Mouse (Mus musculus) heart, postnatal 10 days (tissue): ENCODE results near the gene Itk. TPM values are rescaled to one million over a fixed set of nuclear protein-coding genes. Genes with fewer than 3 reads are reported as not detected.

ENCODE experiments used
- DNase-seq, 2 experiments: peaks; one replicate each; pipeline ENCODE4 v3.0.0; 2021
- intact Hi-C: fragments of 180-260 bp; cut with DNase I; formaldehyde crosslinking; loops from one replicate; pipeline ENCODE4 v1.15.1; 2025
- total RNA-seq, 2 experiments: library from RNA; stranded (reverse); gene quantifications; 2 replicates each; pipeline ENCODE4 v1.2.3; 2021

Gene Itk
- total RNA-seq, 2 experiments from 2014 or later = 0.50 to 0.86 TPM

GRCm38 (mm10) chr11:46395088-46395487 lies 5.8 kb upstream of the Itk start:
- intact Hi-C loops = no loop called here
- DNase-seq = no peak

GRCm38 (mm10) chr11:46393413-46393812 lies 4.1 kb upstream of the Itk start:
- no peak for DNase-seq
- intact Hi-C loops = no loop called here

GRCm38 (mm10) chr11:46392890-46393289 lies 3.6 kb upstream of the Itk start:
- DNase-seq = no peak
- intact Hi-C loops = no loop called here

DNA sequence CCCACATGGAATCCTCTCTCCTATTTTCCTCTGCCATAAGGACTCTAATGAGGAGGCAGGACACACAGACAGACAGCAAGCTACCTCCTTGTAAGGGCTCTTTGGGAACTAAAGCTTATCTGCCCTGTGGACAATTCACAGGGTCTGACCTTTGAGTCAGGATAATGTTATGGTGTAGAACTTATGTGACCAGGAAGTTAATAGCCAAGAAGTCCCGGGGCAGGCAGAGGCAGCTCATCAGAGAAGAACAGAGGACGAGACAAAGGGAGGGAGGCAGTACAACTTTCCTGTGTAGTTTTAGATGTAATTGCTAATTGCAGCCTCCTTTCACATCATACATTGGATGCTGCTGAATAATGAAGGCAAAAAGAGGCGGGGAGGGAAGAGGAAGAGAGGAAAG lies 1.3 kb upstream of the Itk start:
- DNase-seq = no peak
- intact Hi-C loops = no loop called here

GRCm38 (mm10) chr11:46388438-46388837 lies 877 bp downstream of the Itk start:
- intact Hi-C loops = no loop called here
- DNase-seq = no peak

DNA sequence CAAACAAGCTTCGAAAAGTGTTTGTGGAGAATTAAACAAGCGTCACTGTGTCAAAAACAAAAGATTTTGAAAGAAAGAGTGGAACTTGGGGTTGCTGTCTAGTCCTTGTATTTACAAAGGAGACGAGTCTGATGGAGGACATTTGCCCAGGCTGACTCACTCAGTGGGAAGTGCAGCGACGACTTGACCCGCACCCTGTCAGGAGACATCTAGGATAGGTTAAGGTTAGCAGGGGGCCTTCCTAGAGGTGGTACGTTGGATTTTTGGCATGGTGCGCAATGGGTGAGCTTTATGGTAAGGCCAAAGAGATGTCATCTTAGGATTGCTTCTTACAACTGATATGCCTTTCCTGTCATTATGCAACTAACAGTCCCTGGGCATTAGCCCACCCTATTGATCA lies 2.3 kb downstream of the Itk start:
- DNase-seq = no peak
- intact Hi-C loops = no loop called here

DNA sequence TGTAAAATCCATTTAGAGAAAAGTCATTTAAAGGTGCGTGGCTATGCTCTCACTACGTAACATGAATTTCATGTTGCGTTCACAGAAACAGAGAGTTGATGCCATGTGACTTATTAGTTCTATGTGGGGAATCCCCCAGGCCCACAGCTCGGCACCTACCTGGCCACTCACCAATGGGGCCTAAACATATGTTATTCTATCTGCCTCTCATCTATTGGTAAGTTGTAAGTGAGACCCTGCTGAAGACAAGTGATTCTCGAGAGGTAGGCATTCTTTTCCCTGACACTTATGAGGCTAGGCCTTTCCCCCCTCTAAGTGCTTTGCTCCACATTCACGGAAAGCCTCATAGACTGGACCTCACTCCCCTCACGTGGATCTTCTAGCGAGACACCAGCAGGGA lies 2.8 kb downstream of the Itk start:
- intact Hi-C loops = no loop called here
- DNase-seq = no peak

- intact Hi-C loops = no loop called here
- no peak for DNase-seq
Observed at GRCm38 (mm10) chr11:46384925-46385324, 4.4 kb downstream of the Itk start.

DNA sequence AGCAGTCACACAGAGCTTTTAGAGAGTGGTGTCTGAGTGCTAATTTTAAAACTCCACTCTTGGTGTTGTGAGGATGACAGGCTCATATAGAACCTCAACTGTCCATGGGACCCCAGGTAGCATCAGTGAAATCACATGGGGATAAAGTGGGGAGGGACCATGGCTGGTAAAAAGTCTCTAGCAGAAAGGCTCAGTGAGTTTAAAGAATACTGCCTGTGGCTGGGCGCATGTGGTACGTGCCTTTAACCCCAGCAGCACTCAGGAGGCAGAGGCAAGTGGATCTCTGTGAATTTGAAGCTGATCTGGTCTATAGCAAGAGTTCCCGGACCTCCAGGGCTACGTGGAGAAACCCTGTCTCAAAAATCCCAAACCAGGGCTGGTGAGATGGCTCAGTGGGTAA lies 6.8 kb downstream of the Itk start:
- intact Hi-C loops = no loop called here

GRCm38 (mm10) chr11:46380097-46380675 lies 9.1 kb downstream of the Itk start:
- DNase-seq = no peak
- intact Hi-C loops = no loop called here

More for the DNA sequence above, 6.8 kb downstream of the Itk start:
- no peak for DNase-seq

DNA sequence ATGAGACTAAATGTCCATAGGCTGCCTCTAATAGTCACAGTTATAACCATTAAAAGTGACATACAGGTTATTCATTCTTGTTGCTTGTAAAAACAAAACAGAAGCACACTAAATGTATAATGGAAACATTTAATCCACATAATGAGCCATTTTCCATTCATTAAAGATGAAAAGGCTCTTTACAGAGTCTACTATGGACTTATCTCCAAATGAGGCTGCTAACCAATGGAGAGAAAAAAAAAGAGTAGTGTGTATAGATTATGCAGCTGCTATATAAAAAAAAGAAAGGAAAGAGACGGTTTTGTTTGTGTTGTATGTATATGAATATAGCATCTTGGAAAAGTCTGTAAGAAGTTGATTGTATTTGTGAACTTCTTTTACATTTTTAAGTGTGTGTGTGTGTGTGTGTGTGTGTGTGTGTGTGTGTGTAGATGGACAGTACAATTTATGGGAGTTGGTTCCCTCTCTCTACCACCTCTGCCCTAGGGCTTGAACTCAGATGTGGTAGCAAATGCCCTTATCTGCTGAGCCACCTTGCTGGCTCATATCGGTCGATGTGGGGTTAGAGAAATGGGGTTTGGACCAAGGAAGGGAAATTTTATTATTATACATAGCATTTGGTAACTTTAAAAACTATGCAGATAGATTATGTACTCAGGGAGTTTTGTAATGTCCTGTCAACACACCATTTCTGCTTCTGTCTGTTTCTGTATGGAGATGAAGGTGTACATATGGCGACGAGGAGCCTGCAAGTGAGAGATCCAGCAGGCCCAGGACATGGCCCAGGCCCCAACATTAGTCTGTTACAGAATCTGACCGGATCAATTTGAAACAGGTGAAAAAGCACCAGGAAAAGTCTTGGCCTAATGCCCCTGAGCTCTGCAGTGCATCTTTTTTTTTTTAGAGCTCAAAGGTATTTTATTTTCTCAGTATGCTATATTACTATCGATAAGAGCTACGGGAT lies 11.2 kb downstream of the Itk start:
- DNase-seq = no peak

DNA sequence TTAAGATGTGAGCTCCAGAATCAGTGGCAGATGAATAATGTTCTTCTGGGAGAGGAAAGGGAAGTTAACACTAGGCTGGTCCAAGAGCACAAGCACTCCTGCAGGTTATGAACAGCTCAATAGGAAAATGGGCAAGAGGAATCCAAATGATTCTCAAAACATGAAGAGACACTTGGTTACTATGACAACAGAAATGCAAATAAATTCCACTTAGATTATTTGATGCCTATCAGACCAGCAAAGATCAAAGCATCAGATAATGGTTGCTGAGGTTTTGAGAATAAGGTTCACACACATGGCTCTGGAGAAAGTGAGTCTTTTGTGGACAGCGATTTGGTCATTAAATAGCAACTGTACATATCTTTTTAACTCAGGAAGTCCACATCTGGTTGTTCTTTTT lies 12.0 kb downstream of the Itk start:
- no peak for DNase-seq
- intact Hi-C loops = no loop called here

More for the DNA sequence above, 11.2 kb downstream of the Itk start:
- intact Hi-C loops = no loop called here

- intact Hi-C loops = no loop called here
- no peak for DNase-seq
Observed at GRCm38 (mm10) chr11:46375015-46375414, 14.3 kb downstream of the Itk start.

DNA sequence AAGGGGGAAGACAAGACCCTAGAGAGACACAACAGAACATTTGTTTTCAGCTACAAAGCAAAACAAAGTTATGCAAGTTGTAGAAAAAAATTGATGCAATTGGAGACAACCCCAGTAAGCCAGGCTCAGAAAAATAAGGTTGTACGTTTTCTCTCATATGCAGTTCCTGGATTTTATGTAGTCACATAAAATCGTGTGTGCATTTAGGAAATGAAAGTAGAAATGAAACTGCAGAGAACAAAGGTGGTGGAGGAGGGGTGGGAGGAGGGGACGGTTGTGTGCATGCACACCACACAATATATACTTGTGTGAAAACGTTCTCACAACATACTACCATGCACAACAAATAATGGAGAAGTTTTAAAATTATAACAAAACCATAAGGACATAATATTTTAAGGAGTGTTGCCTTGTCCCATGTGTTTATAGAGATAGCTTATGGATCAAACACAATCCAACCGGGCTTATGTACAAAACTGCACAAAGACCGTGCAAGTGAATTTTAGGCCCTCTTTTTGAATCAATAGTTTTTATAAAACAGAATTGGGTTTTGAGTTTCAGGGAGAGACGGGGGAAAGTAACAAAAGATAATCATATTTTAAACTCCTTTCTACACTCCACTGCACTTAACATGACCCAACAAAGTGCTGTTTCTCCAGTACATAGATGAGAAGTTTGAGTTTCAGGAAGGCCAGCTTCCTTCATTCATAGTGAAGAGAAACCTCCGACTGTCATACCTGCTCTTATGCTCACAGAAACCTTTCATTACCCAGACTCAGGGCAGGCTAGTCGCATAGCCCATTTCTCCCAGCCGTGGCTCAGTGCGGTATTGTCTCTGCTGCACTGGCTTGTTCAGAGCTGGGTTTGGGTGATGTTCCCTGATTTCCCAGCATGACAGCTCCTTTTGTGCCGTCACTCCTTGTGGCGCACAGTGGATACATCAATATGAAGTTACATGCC lies 16.0 kb downstream of the Itk start:
- intact Hi-C loops = no loop called here
- no peak for DNase-seq

- no peak for DNase-seq
- intact Hi-C loops = no loop called here
Observed at GRCm38 (mm10) chr11:46372331-46372953, 16.9 kb downstream of the Itk start.

- DNase-seq = no peak
- intact Hi-C loops = no loop called here
Observed at GRCm38 (mm10) chr11:46371250-46371649, 18.1 kb downstream of the Itk start.

DNA sequence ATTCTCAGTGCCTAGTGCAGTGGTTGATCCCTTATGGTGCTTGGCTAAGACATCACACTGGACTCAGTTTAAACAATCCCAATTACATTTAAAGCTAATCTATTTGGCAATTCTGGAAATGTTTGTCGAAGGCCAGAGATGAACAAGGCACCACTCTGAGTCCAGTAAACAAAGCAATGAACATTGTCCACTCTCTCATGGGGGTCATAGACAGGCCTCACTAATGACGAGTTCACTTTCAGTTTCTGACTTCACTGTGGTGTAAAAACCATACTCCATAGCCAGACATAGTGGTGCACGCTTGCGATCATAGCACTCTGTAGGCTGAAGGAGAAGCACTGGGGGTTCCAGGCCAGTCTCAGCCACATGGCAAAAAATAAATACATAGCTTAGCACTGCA lies 18.9 kb downstream of the Itk start:
- intact Hi-C loops = no loop called here
- no peak for DNase-seq

DNA sequence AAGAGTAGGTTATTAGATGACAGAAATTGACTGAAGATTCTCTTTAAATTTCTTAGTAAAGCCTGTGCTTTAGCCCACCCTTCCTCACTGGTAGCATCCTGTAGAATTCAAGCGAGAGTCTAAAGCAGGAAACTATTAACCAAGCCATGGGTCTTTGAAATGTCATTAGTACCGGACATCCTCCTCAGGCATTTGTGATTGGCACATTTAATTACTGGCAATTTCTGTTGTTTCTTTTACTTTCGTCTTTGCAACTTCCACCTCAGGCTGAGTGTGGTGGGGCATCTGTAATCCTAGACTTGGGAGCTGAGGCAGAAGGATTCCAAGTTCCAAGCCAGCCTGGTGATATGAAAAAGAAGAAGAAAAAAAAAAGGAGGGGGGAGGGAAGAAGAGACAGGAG lies 23.0 kb downstream of the Itk start:
- DNase-seq = no peak
- intact Hi-C loops = no loop called here

DNA sequence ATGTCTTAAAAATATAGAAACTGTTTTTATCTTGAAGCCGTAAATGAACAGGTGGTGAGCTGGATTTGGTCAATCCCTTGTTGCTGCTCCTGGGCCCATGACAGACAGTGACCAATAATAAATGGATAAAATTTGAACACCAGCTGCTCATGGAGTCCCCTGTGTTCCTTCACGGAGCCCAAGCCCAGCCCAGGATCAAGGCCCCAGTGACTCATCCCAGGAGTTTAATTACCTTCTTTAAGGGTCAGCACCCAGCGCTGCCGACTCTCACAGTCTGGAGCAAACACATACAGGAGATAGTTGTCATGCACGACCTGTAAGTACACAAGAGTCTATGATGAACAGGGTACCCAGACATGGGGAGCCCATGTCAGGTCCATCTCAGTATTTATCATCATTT lies 23.6 kb downstream of the Itk start:
- intact Hi-C loops = no loop called here
- DNase-seq = no peak

- no peak for DNase-seq
- intact Hi-C loops = no loop called here
Observed at GRCm38 (mm10) chr11:46363864-46364263, 25.5 kb downstream of the Itk start.
